Comparison of ENCODE assay signal across 8 mouse cellular contexts in the genomic region with DNA sequence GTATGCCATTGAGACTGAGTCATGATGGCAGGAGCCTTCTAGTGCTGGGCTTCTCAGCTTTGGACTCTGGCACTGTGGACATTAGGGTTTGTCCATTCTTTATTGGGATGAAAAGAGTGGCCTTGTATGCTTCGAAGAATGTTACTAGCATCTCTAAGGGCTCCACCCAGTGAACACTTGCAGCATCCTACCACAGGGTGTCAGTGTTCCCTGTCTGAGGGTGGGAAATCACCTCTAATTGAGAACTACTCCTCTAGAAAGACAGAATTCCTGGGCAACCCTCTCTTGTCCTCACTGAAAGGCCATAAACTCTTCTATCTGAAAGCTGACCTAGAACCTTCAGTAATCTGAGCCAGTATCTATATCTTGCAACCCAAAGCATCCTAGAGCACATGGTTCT. TPM values are rescaled to one million over a fixed set of nuclear protein-coding genes. Genes with fewer than 3 reads are reported as not detected.
DNase-seq lines count a peak whose midpoint lies in the region; ATAC-seq and TF ChIP-seq lines count a peak whose summit lies in the region.

No protein-coding gene starts in this region.

- no peaks in the 10 kb centered on the region for H3K36me3 ChIP-seq in lung, embryonic 14.5 days (ENCODE audit: insufficient read depth)
- no peaks in the 10 kb centered on the region for H3K36me3 ChIP-seq in kidney, postnatal 0 days (ENCODE audit: insufficient read depth, low read length)
- H3K36me3 ChIP-seq in heart, embryonic 12.5 days: no peaks in the 10 kb centered on the region

- no peak overlapping the region for H3K4me3 ChIP-seq in lung, embryonic 14.5 days (ENCODE audit: low read depth, low read length)
- H3K4me3 ChIP-seq in kidney, postnatal 0 days (replicated peaks; ENCODE audit: low read depth, low read length): no peak overlapping the region
- no peak overlapping the region for H3K4me3 ChIP-seq in heart, embryonic 12.5 days

- H3K27ac ChIP-seq in lung, embryonic 14.5 days (ENCODE audit: low read depth): no peak overlapping the region
- H3K27ac ChIP-seq in kidney, postnatal 0 days: no peak overlapping the region
- H3K27ac ChIP-seq in heart, embryonic 12.5 days (ENCODE audit: poor library complexity, severe bottlenecking): no peak overlapping the region

- H3K4me2 ChIP-seq in lung, embryonic 14.5 days: no peak overlapping the region
- H3K4me2 ChIP-seq in kidney, postnatal 0 days (ENCODE audit: low read length): no peak overlapping the region
- no peak overlapping the region for H3K4me2 ChIP-seq in heart, embryonic 12.5 days

- no peaks in the 10 kb centered on the region for H3K4me1 ChIP-seq in lung, embryonic 14.5 days (ENCODE audit: insufficient read depth)
- no peaks in the 10 kb centered on the region for H3K4me1 ChIP-seq in kidney, postnatal 0 days (replicated peaks; ENCODE audit: insufficient read depth, low read length)
- H3K4me1 ChIP-seq in heart, embryonic 12.5 days (replicated peaks): 0 out of 2 replicates have a peak, but pooled peaks cover 3% of the 10 kb centered on the region

- H3K9ac ChIP-seq in lung, embryonic 14.5 days: no peak overlapping the region
- H3K9ac ChIP-seq in kidney, postnatal 0 days (ENCODE audit: low read depth, low read length): no peak overlapping the region
- no peak overlapping the region for H3K9ac ChIP-seq in heart, embryonic 12.5 days

- no peak; the same call in 1 of the 2 replicates for ATAC-seq in lung, embryonic 14.5 days (ENCODE audit: insufficient read depth)
- no peak for ATAC-seq in kidney, postnatal 0 days (replicated peaks; ENCODE audit: low FRiP score, low read depth)
- no peak for ATAC-seq in heart, embryonic 12.5 days (ENCODE audit: insufficient number of reproducible peaks, low FRiP score)

- 53% methylated on average over 1 of the region's 1 CpGs for WGBS in lung, embryonic 14.5 days
- 41% methylated on average over 1 of the region's 1 CpGs for WGBS in kidney, postnatal 0 days
- WGBS in heart, embryonic 12.5 days: 51% methylated on average over 1 of the region's 1 CpGs

- peak; percentile 30 for DNase-seq in gastrocnemius, adult 18-20 months (ENCODE audit: low spot score)
- no peak for DNase-seq in gastrocnemius, postnatal 25 days
- peak; percentile 57 for DNase-seq in lung, embryonic 14.5 days
- DNase-seq in lung, adult 18-20 months: no peak
- DNase-seq in T-cell, adult 2 months (ENCODE audit: low spot score): peak; percentile 35
- peak; percentile 55 for DNase-seq in kidney, postnatal 0 days (ENCODE audit: low spot score)
- DNase-seq in retina, embryonic 14.5 days (ENCODE audit: low spot score): peak; percentile 70

- no peaks in the 10 kb centered on the region for H3K9me3 ChIP-seq in lung, embryonic 14.5 days (ENCODE audit: low read depth, low read length)
- H3K9me3 ChIP-seq in kidney, postnatal 0 days (replicated peaks; ENCODE audit: low read length): no peaks in the 10 kb centered on the region
- no peaks in the 10 kb centered on the region for H3K9me3 ChIP-seq in heart, embryonic 12.5 days (replicated peaks)

- TF ChIP-seq CTCF in lung, embryonic 14.5 days (IDR thresholded peaks at IDR 0.05; ENCODE audit: low read depth): peak; percentile 72
- TF ChIP-seq CTCF in kidney, postnatal 0 days (IDR thresholded peaks at IDR 0.05; ENCODE audit: low read depth): peak; percentile 82

- no peaks in the 10 kb centered on the region for H3K27me3 ChIP-seq in lung, embryonic 14.5 days (ENCODE audit: insufficient read depth, low read length)
- no peaks in the 10 kb centered on the region for H3K27me3 ChIP-seq in kidney, postnatal 0 days (ENCODE audit: insufficient read depth, low read length)
- peaks cover 41% of the 10 kb centered on the region for H3K27me3 ChIP-seq in heart, embryonic 12.5 days (replicated peaks)

RNA-seq across cellular contexts. Expression of a gene that starts 41.6 kb away (rescaled TPM):
- 10 to 100 TPM; 14.3 to 16.0 TPM for total RNA-seq in gastrocnemius, adult 18-20 months (2021)
- total RNA-seq in gastrocnemius, postnatal 25 days (2021): 10 to 100 TPM; 12.2 to 12.7 TPM
- 15.9 and 16.5 TPM in 2 replicates for polyA plus RNA-seq in lung, embryonic 14.5 days (2014; fragmentation: Nextera tagmentation; extraction: Ambion mirVana)
- 8.1 and 8.8 TPM in 2 replicates for polyA plus RNA-seq in kidney, postnatal 0 days (2015; fragmentation: Nextera tagmentation; extraction: Ambion mirVana)
- 14.1 and 17.0 TPM in 2 replicates for polyA plus RNA-seq in heart, embryonic 12.5 days (2016; fragmentation: Nextera tagmentation; extraction: Ambion mirVana)

Comparison
In these comparisons a context has a peak if more than half of its experiments do, and no peak if none do; other contexts are left out.
1. DNase-seq: peak in gastrocnemius, adult 18-20 months (single experiment), lung, embryonic 14.5 days (single experiment), T-cell, adult 2 months (single experiment), kidney, postnatal 0 days (single experiment) and retina, embryonic 14.5 days (single experiment); none in gastrocnemius, postnatal 25 days (single experiment) and lung, adult 18-20 months (0 of 2).